Mouse (Mus musculus): ENCODE measurements at regions not wholly inside any gene's neighbourhood (a gene's known extent, or its start where the extent isn't known, plus 50 kb on each side); places are given as distances from the start of the nearest gene placed in this dataset.
"Not testable (repeated sequence)": the region's sequence is repeated elsewhere in the genome, so short reads cannot be mapped to it uniquely, and the experiment has no call there.

DNA sequence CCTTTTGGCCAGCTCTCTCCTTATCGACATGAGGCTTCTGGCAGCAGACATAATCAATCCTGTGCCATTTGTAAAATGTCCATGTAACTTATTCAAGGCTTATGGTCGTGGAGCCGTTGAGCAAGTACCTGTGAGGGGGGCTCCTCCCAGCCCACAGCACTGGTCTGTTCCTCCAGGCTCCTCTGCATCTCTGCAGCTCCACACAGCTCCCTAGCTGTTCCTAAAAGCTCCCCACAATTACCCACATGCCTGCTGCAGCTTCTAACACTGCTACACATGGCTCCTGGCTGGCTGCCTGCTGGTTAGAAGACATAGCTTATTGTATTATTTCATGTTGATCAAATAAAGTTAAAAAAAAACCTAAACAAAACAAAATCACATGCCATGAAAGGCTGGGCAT, 77.9 kb downstream of the Tcp10c start:
- not testable (repeated sequence) for DNase-seq

GRCm38 (mm10) chr17:13434146-13434545, 79.8 kb downstream of the Tcp10c start:
- not testable (repeated sequence) for DNase-seq

GRCm38 (mm10) chr17:13438790-13439189, 84.4 kb downstream of the Tcp10c start:
- not testable (repeated sequence) for DNase-seq

DNA sequence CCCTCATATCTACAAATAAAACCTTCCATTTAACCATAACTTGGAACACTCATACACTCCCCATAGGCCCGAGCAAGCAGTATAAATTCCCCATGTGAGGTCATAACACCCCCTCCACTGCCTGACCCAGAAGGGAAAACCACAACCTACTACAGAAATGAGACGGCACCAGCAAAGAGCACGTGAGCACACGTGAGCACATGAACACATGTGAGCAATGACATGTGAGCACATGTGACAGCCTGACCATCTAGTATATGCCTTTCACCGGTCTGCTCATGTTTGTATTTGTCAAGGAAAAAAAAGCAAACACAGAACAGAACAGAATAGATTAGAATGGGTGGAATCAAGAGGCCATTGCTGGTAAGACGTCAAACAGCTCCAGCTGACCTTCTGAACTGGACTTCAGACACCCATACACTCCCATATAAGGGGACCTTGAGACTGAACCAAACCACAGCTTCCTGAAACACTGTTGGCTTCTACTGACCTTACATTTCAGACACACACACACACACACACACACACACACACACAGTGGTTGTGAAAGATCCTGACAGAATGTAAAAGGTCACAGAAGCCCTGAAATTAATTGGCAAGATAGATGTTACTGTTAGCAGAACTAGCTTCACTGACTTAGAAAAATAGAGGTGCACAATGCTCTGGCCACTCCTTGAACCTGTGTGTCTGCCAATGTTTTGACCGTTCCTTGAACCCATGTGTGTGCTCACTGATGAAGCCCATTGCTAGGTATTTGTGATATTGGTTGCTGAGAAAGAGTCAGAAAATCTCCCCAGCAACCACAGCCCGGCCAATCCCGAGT, 86.5 kb downstream of the Tcp10c start:
- not testable (repeated sequence) for DNase-seq

DNA sequence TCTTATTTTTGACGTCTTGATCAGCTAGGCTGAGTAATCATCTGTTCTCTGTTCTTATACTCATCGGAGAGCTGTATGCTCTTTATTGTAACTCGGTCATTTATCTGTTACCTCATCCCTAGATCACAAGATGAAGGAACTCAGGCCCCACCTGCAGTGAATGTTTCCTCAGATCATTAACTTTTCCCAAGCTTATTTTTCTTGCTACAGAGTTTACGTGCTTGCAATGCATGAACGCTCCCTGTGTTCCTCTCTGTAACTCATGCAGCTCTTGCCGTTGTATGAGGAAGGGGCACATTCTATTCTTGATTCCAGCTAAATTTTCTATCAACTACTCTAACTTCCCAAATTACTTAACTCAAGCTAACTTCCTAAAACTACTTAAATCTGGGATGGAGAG, 87.9 kb downstream of the Tcp10c start:
- not testable (repeated sequence) for DNase-seq

DNA sequence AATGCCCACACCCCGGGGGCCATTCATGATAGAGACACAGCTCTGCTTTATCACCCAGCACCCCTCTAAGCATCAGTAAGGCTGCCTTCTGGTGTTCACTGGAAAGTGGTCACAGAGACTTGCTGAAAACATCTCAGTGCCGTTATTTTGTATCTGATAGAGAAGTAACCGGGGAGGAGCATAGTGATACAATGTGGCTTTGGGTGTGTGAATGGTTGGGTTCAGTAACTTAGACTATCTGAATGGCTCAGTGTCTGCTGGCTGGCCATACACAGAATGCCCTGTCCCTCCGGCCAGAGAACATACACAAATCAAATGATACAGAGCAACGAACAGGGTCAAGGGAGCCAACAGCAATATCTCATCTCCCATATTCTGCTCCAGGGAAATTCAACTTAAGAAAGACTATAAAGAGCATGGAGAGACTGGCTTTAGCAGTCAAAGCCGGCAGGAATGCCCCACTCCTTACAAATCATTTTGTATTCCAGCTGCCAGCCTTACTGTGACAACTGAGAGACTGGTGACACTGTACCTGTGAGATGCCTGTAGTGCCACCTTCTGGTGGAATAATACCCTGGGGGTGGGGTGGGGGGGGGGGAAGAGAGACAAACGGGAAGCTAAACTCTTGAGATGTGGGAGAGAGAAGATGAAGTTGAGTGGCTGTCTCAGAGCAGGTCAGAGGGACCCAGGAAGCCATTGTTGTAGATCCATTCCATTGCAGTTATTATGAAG, 102.7 kb downstream of the Tcp10c start:
- DNase-seq: not testable (repeated sequence)

DNA sequence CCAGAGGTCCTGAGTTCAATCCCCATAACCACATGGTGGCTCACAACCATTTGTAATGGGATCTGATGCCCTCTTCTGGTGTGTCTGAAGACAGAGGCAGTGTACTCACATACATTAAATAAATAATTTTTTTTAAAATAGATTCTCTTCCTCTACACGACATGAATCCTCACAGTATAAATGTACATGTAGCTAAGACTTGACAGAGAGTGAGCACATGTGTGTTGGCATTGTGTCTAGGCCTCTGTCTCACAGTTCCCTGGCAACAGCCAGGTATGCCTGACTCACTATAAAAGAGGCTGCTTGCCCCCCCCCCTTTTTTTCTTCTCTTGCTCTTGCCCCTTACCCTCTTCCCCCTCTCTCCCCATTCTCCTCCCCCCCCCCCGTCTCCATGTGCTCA, 103.6 kb downstream of the Tcp10c start:
- DNase-seq: not testable (repeated sequence)

DNA sequence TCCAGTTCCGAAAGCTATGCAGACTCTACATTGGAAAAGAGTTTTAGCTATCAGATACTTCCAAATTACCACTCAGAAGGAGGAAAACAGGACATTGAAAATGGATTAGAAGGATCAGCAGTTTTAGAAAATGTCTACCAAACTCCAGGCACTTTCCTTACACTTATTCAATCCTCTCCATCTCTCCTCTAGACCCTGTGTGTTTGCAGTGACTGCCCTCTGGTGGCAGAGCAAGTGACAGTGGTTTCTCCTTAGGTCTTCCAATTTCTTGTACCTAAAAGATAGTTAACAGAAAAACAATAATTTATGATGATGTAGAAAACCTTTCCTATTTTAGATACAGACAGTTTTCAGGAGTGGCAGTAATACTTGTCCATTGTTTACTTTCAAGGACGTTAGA, 104.4 kb downstream of the Tcp10c start:
- DNase-seq: not testable (repeated sequence)

DNA sequence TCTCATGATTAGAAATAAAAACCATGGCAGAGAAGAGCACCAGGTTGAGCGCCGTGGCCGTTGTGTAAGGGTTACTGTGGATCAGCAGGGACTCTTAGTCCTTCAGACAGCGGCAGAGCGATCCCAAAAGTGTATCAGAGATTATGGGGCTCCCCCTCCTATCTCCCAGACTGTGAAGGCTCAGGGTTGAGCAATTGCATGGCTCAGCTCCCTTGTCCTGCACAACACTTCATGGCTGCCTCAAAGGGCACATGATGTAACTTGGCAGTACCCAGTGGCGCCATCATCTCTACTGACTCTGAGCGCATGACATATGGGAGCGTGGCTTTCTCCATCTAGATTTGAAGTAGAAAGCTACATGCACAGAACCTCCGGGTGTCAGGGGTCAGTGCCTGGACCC, 108.3 kb downstream of the Tcp10c start:
- DNase-seq: not testable (repeated sequence)

- not testable (repeated sequence) for DNase-seq
Measured at GRCm38 (mm10) chr17:13465822-13466221, 111.5 kb downstream of the Tcp10c start.

DNA sequence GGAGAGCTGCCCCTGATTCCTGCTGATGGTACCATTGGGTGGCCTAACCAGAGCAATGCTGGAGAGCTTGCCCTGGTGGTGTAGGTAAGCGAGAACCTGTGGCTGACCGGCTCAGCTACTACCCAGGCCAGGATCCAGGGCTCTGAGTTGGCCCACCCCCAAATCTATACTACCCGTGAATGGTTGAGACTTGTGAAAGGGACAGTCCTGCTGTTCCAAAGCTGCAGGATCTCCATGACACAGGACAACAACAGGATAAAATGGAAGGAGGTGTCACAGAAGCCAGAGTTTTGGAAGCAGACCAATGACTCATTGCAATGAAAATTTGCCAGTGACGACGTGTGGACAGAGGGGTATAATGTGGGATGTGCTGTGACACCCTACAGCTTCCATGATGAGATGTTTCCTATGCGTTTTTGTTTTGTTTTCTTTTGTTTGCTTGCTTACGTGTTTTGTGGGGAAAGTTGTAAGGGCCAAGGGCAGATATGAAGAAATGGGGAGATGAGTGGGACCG, 115.6 kb downstream of the Tcp10c start:
- not testable (repeated sequence) for DNase-seq

DNA sequence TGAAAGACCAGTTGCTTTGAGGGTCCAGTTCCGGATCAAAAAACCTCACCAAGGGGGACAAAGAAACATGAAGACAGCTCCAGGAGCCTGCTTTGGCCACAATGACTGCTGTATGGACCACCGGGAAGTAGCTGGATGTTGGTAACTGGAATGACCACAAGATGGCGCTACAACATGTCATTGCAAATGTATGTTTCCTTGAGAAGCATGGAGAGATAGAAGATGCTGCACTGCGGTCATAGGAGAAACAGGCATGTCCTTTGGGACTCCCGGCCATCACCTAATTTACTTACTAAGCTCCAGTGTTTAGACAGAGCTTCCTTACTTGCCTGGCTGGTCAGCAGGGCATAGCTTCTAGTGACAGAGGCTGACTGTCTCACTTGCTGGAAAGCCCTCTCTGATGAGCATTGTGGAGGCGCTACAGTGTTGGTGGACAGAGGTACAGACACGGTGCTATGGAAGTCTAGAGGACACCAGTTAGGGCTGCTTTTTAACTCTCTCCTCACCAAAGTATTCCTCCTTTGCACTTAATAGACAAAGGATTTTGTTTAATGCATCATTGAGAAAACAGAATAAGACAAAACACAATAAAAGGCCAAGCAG, 118.2 kb downstream of the Tcp10c start:
- DNase-seq: peak; percentile 87

- DNase-seq: peak; percentile 37
Measured at GRCm38 (mm10) chr17:13474310-13475094, 120.1 kb downstream of the Tcp10c start.

DNA sequence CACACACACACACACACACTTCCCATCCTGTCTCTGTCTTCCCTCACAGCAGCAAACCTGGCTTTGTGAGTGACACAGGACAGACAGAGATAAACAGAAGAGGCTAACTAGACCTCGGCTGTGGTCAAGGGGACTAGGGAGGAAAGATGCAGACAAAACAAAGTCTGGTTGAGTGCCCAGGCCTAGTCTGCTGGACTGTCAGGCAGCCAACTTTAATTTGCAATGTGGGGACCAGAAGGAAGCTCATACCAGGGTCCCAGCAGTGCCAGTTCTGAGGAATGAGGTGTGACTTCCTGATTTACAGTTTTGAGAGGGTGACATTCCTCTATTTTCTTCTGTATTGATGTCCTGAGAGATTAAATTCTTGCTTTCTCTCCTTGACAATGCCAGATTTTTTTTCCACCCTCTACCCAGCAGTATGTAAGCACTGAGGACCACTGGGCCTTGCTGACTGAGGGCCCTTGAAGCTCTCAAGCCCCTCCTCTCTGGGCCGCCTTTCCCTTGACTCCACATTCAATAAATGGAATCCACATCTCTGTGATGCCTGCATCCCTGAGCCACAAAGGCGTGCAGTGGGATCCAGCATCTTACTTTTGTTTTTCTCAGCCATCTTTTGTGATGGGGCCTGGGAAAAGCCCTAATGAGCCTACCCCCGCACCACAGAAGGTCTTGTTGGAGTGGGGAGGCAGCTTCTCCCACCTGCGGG, 124.6 kb downstream of the Tcp10c start:
- peak; percentile 34 for DNase-seq

GRCm38 (mm10) chr17:13479572-13480063, 125.2 kb downstream of the Tcp10c start:
- DNase-seq: no peak

DNA sequence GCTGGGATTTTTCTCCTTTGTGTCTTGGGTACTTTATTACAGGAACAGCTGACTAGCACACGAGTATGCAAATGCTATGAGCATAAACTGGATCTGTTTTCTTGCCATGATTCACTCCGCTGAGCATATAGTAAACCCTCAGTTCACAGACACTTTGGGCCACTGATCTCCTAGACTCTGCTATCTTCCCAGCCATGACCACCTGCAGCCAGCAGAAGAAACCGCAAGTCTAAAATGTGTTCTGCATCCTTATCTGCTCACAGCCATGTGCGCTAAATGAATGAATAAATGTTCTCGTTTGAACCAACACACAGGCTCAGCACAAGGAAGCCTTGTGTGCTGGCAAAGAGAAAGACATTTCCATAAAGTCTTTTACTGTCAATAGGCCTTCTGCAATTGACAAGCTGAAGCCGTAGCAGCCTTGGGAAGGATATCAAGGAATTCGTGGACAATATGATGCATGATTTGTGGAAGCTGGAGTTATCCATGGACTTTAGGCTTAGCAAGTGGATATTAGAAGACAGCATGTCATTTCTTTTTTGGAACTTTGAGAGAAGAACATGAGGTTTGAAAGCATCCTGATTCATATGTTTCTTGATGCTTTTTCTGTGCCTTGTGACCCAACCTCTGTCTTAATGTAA, 127.2 kb downstream of the Tcp10c start:
- DNase-seq: no peak

- DNase-seq: no peak
Measured at GRCm38 (mm10) chr17:13482136-13482535, 127.8 kb downstream of the Tcp10c start.

- DNase-seq: peak; percentile 46
Measured at GRCm38 (mm10) chr17:13487291-13488215, 133.2 kb downstream of the Tcp10c start.

DNA sequence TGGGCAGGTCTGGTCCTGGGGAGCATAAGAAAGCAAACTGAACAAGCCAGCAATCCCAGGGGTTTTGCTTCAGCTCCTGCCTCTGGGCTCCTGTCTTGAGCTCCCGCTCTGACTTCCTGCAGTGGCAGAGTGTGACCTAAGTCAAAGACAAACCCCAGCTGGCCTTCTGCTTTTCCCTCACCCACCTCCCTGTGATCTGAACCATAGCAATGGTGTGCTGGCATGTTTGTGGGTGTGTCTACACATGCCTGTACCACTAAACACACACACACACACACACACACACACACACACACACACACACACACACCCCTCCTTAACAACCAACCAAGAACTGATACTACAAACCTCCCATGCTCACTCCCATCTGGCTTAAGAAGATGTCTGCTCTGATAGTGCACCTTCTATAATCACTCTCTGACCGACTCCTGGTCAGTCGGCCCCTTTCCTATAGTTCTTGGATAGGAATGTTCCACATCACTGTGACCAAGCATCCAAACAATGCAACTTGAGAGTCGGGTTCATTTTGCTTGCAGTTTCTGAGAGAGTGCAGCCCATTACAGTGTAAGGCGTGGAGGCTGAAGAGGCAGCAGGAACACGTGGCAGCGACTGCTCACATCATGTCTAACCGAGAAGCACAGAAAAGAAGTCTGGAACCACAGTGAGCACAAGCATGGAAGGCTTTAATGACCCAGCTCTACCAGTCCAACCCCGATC, 134.4 kb downstream of the Tcp10c start:
- DNase-seq: no peak
